Mouse (Mus musculus) megakaryocyte-erythroid progenitor cell, adult 5-6 weeks (primary cell): ENCODE results near the gene Grin2d. TPM values are rescaled to one million over a fixed set of nuclear protein-coding genes. Genes with fewer than 3 reads are reported as not detected.
A peak's percentile ranks its signal among the peaks of the same experiment; 100 is the strongest.
"Not testable (repeated sequence)": the region's sequence is repeated elsewhere in the genome, so short reads cannot be mapped to it uniquely, and the experiment has no call there.

Source experiments
- ATAC-seq: replicated peaks from 2 replicates; pipeline ENCODE4 v1.8.0; 2016; ENCODE audit warnings: mild to moderate bottlenecking, inconsistent platforms; ENCODE audit not compliant: severe bottlenecking, poor library complexity, low FRiP score, low TSS enrichment
- total RNA-seq, 2 experiments: library from RNA; stranded (forward) in 1 of 2; stranded (reverse) in 1 of 2; fragments of 200-1000, 215-1000 nt in 1 of 2; fragments of >200 nt in 1 of 2; fragmentation: Nextera tagmentation in 1 of 2; gene quantifications; 2 replicates each; pipeline ENCODE4 v1.2.3; 2014 to 2017

The Grin2d gene
- total RNA-seq, 2 experiments from 2014 or later: 0.92 TPM; not detected in 1

DNA sequence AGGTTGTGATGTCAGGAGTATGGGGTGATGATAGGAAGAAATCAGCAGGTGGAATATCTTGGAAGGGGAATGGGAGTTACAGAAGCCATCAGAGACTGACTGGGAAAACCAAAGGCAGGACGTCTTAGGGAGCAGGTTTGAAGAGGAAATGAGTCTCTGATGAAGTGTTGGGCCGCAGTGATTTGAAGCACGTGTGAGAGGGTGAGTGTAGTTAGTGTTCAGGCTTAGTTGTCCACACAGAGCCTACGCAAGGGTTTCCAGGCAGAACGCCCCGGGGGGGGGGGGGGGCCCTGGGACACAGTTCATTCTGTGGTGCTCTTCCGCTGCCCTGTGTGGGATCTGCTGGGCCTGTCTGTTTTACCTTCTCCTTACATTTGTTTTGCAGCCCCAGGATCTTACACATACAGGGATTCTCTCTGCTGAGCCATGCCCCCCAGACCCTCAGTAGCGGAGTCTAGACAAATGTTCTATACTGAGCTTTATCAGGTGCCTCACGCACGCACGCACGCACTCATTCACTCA lies 24.4 kb upstream of the Grin2d start:
- no peak for ATAC-seq

DNA sequence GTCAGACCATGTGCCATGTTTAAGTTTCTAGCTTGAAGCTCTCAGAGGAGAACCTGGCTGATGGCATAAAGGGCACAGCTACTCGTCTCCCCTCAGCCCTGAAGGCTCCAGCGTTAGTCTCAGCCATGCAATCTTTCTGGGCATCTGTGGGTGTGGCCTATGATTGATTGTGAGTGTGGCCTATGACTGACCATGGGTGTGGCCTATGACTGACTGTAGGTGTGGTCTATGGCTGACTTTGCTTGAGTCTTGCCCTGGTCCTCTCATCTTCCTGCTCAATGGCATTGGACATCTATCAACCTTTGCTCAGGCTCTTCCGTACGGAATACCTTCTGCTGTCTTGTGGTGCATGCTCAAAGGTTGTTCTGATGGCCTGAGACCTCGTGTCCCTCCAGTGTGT lies 23.4 kb upstream of the Grin2d start:
- ATAC-seq: peak; percentile 80

DNA sequence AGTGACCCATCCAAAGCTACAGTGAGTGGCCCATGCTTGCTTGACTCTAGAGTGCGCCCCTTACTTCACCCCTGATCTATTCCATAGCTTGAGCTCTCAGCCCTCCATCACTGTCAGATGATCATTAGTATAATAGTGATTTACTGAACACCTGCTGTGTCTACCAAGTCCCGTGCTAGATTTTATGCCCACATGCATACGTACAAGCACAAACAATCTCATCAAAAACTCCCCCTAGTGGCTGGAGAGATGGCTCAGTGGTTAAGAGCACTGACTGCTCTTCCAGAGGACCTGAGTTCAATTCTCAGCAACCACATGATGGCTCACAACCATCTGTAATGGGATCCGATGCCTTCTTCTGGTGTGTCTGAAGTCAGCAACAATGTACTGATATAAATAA lies 19.9 kb upstream of the Grin2d start:
- not testable (repeated sequence) for ATAC-seq

DNA sequence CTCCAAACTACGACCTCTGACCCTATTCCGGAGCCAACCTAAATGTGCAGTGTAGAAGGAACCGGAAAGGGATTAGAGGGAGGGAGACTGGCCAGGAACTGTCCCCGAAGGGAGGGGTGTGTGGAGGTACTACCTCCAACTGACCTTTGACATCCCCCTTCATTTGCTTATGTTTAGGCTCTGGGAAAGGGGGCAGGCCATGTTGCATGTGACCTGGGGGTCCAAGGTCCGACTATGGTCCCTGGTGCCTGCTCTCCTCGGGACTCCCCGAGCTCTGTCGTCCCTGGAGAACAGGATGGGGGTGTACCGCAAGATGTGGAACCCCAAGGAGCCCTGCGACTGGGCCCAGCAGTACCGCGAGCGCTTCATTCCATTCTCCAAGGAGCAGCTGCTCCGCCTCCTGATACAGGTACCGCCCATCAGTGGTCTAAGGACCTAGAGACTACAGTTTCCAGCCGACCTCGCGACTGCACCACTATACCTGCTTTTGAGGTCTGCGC lies 19.1 kb upstream of the Grin2d start:
- peak; percentile 55 for ATAC-seq

DNA sequence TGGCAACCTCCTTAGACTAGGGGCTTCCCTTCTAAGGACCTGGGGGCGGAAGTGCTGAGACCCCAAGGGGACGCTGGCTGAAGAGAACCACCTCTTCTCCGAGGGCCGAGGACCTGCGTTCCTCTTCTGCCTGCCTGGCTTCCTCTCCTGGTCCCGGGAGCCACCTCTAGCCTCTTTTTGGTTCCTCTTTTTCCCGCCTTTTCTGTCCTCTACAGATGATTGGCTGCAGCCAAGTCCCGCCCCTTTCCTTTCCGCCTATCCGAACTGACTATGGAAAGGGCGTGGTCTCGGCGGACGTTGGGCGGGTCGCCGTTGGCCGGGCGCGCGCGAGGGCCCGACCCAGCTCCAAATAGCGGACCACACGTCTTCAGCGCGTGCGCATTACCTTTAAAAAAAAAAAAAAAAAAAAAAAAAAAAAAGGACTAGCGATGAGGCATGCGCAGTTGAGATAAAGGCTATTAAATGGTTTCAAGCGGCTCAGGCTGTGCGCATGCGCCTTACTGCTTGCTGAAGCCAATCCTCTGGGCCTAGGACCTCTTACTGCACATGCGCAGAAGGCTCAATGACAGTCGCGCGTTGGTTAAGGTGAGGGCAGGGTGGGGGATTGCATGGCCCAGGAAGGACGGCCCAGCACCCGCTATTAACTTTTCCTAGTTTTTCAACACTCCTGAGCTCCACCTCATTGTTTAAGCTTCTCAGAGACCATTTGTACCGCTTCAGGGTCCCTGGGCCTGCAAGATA lies 18.5 kb upstream of the Grin2d start, which contains the start of the genes Syngr4 and Tmem143:
Syngr4 (minus strand) TSS at position 198 of the 741 bp plus-strand sequence.
Tmem143 (plus strand) TSS at position 425 of the 741 bp plus-strand sequence.
- peak; percentile 82 for ATAC-seq

DNA sequence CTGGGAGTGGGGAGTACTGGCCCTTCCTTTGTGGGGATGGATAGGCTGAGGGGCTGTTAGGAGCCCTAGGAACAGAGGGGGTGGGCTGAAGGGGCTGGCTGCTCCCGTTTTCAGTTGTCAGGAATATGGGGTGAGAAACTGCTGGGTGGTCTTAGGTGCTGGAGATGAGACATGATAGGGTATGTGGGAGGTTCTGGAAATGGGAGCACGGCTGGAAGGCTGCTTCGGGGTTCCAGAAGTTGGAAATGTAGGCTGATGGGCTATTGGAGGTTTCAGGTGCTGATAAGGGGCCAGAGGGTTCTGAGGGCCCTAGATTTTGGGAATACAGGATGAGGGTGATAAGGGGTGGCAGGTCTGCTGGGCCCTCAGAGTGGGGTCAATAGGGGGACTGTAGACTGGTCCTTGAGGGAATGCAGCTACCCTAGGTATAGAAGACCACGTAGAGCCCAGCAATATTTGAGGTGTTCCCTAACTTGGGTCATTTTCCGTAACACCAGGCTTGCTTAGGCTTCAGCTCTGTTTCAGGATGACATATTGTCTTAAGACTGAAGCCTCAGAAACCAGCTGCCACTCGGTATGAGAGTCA lies 17.8 kb upstream of the Grin2d start:
- ATAC-seq: peak; percentile 15

DNA sequence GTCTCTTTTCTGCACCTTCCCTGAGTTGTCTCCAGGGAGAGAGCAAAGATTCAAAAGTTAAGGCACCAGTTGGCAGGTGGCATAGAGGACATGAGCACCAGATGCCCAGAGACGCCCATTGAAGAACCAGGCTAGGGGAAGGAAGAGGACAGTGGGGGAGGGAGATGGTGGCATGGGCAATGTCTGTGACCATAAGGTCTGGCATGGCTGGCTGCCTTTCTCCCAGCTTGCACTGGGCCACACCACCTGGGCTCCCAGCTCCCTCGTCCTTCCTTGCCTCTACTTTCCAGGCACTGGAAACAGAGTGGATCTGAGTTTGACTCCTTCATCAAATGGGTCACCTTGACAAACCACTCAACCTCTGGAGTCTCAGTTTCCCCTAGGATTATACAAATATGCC lies 14.5 kb upstream of the Grin2d start:
- no peak for ATAC-seq

DNA sequence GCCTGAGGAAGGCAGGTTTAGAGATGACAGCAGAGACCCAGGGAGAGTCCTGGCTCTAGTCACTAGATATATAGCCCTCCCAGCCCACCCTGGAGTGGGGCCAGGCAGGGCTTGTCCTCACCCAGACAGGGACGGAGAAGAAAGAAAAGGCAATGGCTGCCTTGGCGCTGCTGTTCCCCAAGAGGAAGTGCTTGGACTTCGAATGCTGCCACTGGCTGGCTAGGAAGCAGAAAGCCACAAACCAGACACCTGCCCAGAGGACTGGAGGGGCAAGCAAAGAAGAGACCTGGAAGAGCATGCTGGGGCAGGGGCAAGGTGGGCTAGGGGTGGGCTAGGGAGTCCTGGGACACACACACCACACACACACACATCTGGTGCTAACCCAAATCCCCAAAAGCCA lies 9.1 kb upstream of the Grin2d start:
- ATAC-seq: no peak

DNA sequence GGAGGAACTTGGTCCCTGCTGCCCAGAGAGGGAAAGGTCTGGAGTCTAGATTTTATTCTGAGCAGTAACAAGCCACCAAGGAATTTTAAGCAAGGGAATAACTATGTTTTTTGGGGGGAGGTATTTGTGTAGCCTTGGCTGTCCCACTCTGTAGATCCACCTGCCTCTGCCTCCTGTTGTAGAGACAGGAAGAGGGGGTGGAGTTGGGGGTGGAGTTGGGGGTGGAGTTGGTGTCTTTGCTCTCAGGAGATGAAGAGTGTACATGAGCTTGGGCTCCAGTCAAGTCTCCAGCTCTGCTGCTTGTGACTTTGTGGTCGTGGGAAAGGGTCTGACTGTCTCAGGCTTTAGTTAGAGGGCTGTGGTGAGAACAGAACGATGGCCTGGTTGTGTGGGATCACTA lies 2.8 kb upstream of the Grin2d start:
- ATAC-seq: no peak

DNA sequence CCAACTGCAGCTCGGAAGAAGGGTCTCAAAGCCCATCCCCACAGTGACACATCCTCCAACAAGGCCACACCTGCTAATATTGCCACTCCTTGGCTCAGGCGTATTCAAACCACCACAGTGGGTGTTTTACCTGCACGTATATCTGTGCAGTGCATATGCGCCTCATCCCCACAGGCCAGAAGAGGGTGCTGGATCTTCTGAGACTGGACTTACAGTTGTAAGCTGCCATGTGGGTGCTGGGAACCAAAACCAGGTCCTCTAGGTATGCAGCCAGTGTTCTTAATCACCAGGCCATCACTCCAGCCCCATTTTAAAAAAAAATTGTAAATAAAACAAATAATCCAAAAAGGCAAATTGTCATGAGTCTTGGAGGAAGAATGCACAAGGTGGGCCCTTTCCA lies 2.4 kb upstream of the Grin2d start:
- ATAC-seq: no peak

DNA sequence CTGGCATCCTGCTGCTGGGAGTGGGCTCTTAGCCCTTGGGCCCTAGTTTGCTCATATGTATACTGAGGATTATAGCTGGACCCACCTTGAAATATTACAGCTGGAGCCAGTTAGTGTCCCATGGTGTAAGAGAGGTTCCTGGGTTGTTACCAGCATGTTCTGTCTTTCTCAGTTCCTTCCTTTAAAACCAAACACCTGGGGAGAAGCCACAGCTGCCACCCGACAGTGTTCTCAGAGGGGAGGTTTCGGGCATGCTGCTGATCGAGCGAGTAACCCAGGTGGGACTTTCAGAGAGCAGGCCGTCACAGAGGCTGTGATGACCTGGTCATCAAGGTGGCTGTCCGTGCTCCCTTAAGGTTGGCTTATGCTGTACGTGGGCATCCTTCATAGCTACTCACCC lies 1.3 kb downstream of the Grin2d start:
- no peak for ATAC-seq

DNA sequence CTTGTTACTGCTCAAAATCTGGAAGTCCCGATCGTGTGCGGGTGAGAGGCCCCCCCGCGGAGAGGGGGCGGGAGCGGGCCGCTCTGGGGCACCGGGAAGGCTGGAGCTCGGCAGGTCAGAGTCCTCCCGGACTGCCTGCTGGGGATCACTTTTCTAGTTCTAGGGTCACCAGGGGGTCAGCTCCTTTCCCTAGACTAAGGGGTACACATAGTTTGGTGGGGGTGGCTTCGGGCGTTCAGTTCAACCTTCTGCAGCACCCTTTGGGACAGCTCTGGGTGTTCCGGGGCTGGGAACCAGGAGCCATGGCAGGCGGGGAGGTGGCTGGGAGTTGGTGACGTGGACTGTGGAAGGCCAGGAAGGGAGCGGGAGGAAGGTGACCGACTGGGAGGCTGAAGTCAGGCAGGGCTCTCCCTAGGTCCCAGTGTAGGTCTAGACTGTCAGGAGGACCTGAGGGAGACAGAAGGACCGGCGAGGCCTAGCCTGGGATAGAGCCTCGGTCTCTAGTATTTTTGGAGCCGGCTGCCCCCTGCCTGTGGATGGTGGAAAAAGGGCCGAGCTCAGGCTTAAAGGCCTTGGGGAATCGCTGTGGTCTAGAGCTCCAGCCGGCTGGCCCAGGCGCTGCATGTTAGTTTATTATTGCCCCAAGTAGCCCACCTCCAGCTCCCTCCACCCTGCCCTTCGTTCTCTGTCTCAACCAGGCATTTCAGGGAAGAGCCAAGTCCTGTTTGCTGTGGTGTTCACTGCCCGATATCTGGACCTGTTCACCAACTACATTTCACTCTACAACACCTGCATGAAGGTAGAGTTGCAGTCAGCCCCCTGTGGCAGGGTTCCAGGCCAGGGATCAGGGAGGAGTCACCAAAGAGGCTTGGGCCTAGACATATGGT lies 4.9 kb downstream of the Grin2d start:
- ATAC-seq: peak; percentile 39

DNA sequence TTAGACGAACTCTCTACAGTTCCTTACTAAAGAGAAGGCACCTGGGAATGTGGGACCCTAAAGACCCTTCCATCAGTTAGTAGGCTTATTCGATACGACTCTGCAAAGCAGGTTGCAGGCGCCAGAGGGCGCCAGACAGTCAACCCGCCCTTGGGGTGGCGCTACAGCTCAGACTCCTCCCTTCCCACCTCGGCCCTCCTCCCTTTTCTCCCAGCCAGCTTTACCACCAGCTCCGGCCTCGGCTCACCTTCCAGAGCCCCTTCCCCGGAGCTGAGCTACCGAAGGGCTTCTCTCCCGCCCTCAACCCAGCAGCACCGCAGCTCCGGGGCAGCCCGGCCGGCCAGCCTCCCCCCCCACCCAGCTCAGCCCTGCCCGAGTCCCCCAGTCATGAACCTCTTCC lies 5.6 kb downstream of the Grin2d start, which contains the start of gene Kdelr1:
Kdelr1 (plus strand) TSS at position 149 of the 400 bp plus-strand sequence.
- ATAC-seq: peak; percentile 73

DNA sequence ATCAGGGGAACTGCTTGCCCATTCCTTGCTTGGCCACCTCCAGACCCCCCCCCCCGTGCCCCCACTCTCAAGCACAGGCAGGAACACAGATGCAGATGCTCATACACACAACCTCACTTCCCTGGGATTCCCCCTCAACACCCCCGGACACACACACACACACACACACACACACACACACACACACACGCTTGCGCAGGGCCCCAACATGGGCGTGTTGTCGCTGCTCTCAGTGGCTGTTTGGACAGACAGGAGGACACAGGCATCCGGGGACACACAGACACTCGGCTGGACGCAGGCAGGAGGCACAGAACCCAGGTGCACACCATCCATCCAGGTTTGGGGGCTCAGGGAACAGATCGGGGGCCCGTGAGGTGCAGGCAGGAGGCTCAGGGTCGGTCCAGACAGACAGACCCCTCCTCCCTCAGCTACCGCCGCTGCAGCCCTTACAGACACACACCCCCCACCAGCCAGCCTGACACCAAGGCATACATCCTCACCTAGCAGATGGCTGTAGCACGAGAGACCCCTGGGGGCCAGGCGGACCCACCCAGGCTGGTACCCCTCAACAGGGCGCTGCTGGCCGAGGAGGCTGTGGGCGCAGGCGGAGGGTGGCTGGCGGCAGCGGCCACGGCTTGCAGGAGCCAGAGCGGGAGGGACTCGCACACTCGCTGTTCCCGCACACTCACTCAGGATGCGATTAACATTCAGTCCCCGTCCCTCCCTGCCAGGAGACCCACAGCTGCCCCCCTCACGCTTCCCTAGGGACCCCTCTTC lies 7.7 kb downstream of the Grin2d start:
- ATAC-seq: no peak

DNA sequence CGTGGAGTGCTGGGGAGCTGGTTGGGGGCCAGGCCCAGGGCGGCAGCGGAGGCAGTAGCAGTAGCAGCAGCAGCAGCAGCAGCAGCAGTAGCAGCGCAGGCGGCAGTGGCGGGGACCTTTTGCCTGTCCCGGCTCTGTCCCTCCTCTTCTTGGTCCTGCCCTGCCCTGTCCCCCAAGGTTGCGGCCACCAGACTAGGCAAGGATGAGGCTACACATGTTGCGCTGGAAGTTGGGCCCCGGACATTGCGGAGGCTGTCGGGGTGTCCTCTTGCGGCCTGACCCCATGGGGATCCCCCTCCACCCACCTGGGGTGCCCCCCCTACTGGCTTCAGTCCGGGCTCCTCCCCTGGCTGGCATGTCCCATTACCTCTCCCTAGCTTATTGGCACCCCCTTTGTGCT lies 8.4 kb downstream of the Grin2d start:
- no peak for ATAC-seq

DNA sequence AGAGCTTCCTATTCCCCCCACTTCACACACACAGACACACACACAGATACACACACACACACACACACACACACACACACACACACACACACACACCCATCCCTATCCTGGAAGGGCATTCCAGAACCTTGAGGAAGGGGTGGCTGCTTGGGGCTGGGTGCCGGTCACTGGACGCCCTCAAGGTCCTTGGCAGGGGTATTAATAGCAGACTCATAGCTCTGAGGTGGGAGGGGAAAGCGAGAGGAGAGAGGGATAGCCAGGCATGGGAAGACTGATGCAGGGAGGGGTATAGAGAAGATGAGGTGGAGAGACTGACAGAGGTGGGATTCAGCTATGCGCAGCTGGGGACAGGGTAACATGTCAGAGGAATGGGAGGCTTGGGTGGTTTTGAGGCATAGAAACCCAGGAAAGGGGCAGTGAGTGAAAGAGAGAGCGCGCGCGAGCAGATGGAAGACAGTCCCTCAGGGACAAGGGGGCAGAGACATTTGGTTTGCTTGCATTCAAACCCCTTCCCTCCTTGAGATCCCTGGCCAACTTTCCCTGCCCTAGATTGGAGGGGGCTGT lies 9.0 kb downstream of the Grin2d start:
- ATAC-seq: no peak

DNA sequence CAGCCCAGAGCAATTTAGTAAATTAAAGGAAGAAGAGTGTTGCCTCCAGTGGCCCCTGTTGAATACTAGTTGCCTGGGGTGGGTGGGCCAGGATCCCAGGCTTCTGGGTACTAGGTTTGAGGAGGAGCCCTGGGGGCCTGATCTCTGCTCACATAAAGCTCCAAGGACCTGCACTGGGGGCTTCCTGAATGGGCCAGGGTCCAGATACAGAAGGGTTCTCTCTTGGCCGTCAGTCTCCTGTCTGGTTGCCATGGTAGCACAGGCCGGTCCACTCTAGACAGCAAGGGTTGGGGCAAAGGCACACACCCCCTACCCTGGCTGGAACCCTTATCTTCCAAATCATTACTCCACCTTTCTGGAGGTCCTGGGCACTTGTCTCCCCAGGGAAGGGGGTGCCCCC lies 10.3 kb downstream of the Grin2d start:
- no peak for ATAC-seq
